Mouse (Mus musculus) testis, adult 2 months (tissue): ENCODE measurements around the gene Gigyf1. TPM values are rescaled to one million over a fixed set of nuclear protein-coding genes. Genes with fewer than 3 reads are reported as not detected.
A peak's percentile ranks its signal among the peaks of the same experiment; 100 is the strongest.

Source experiments
- H3K27ac ChIP-seq: fragments of 200-500 bp; 2 replicates; pipeline ENCODE4 v1.5.1; 2012; ENCODE audit warnings: low read depth, low read length; ENCODE audit not compliant: control insufficient read depth, insufficient read depth
- H3K27me3 ChIP-seq: fragments of 200-500 bp; 2 replicates; pipeline ENCODE4 v1.6.1; 2012; ENCODE audit warnings: mild to moderate bottlenecking, low read length, moderate library complexity; ENCODE audit not compliant: control insufficient read depth, insufficient read depth
- H3K36me3 ChIP-seq: fragments of 200-500 bp; 2 replicates; pipeline ENCODE4 v1.6.1; 2012; ENCODE audit warnings: mild to moderate bottlenecking, low read length; ENCODE audit not compliant: control insufficient read depth, insufficient read depth
- H3K4me1 ChIP-seq: fragments of 200-500 bp; 2 replicates; pipeline ENCODE4 v1.6.1; 2012; ENCODE audit warnings: low read length; ENCODE audit not compliant: control insufficient read depth, insufficient read depth
- H3K4me3 ChIP-seq: fragments of 200-500 bp; 2 replicates; pipeline ENCODE4 v1.5.1; 2012; ENCODE audit warnings: low read depth, mild to moderate bottlenecking, low read length, moderate library complexity, mixed read lengths; ENCODE audit not compliant: control insufficient read depth
- CTCF ChIP-seq: fragments of 200-500 bp; IDR thresholded peaks from 2 replicates; pipeline ENCODE4 v1.5.1; 2012; ENCODE audit warnings: low read depth, mild to moderate bottlenecking, inconsistent platforms, low read length, moderate library complexity; ENCODE audit not compliant: control insufficient read depth, insufficient read depth, insufficient replicate concordance
- POLR2A ChIP-seq: fragments of 200-500 bp; IDR thresholded peaks from 2 replicates; pipeline ENCODE4 v1.6.1; 2012; ENCODE audit warnings: low read depth, mild to moderate bottlenecking, inconsistent platforms, low read length, moderate library complexity; ENCODE audit not compliant: control insufficient read depth
- polyA plus RNA-seq: library from polyadenylated mRNA; depleted of rRNA; stranded (reverse); fragments of >200 nt; gene quantifications from 2 replicates; pipeline ENCODE4 v1.2.3, GENCODE M21; 2012

Gigyf1 gene
- polyA plus RNA-seq, 1 experiment = 11.5 TPM

- H3K36me3 ChIP-seq = no peaks in the 10 kb centered on the region
- TF ChIP-seq CTCF (no peak), POLR2A (no peak)
- no peak overlapping the region for H3K27ac ChIP-seq
- H3K4me3 ChIP-seq = peak overlapping the region; percentile 41
- H3K27me3 ChIP-seq = no peaks in the 10 kb centered on the region
- peaks cover 7% of the 10 kb centered on the region for H3K4me1 ChIP-seq
Observed at GRCm38 (mm10) chr5:137553000-137553399, 34.7 kb downstream of the Gigyf1 start.

- TF ChIP-seq POLR2A = no peak
- no peak for TF ChIP-seq CTCF
- Histone ChIP-seq H3K27me3 (no peaks in the 10 kb centered on the region), H3K4me3 (peak within 1 kb of the TSS; percentile 41), H3K27ac (no peak within 1 kb of the TSS), H3K36me3 (no peaks in the 10 kb centered on the region), H3K4me1 (peaks cover 7% of the 10 kb centered on the region)
Observed at GRCm38 (mm10) chr5:137553411-137553837, 35.1 kb downstream of the Gigyf1 start, which contains the start of gene Actl6b. Actl6b (plus strand) TSS chr5:137553517.

GRCm38 (mm10) chr5:137553898-137554297 is 35.5 kb downstream of the Gigyf1 start:
- H3K27me3 ChIP-seq = no peaks in the 10 kb centered on the region
- H3K4me3 ChIP-seq = no peak overlapping the region
- TF ChIP-seq CTCF (no peak), POLR2A (no peak)
- peaks cover 7% of the 10 kb centered on the region for H3K4me1 ChIP-seq
- H3K36me3 ChIP-seq = no peaks in the 10 kb centered on the region
- no peak overlapping the region for H3K27ac ChIP-seq

GRCm38 (mm10) chr5:137561556-137561955 is 43.2 kb downstream of the Gigyf1 start:
- TF ChIP-seq POLR2A = no peak
- TF ChIP-seq CTCF = no peak
- Histone ChIP-seq H3K27me3 (no peaks in the 10 kb centered on the region), H3K36me3 (no peaks in the 10 kb centered on the region), H3K4me1 (no peaks in the 10 kb centered on the region), H3K27ac (no peak overlapping the region), H3K4me3 (no peak overlapping the region)

GRCm38 (mm10) chr5:137562965-137563364 is 44.6 kb downstream of the Gigyf1 start:
- TF ChIP-seq POLR2A (no peak), CTCF (no peak)
- no peak overlapping the region for H3K4me3 ChIP-seq
- H3K4me1 ChIP-seq = no peaks in the 10 kb centered on the region
- H3K36me3 ChIP-seq = no peaks in the 10 kb centered on the region
- H3K27ac ChIP-seq = no peak overlapping the region
- H3K27me3 ChIP-seq = no peaks in the 10 kb centered on the region

- no peak overlapping the region for H3K27ac ChIP-seq
- no peak for TF ChIP-seq CTCF
- TF ChIP-seq POLR2A = no peak
- H3K36me3 ChIP-seq = no peaks in the 10 kb centered on the region
- peaks cover 22% of the 10 kb centered on the region for H3K4me1 ChIP-seq
- H3K4me3 ChIP-seq = no peak overlapping the region
- H3K27me3 ChIP-seq = no peaks in the 10 kb centered on the region
Observed at GRCm38 (mm10) chr5:137565744-137566143, 47.4 kb downstream of the Gigyf1 start.

- H3K27me3 ChIP-seq = no peaks in the 10 kb centered on the region
- TF ChIP-seq POLR2A (no peak), CTCF (no peak)
- H3K36me3 ChIP-seq = no peaks in the 10 kb centered on the region
- peaks cover 28% of the 10 kb centered on the region for H3K4me1 ChIP-seq
- H3K4me3 ChIP-seq = no peak overlapping the region
- no peak overlapping the region for H3K27ac ChIP-seq
Observed at GRCm38 (mm10) chr5:137566416-137566815, 48.1 kb downstream of the Gigyf1 start.

- peaks cover 33% of the 10 kb centered on the region for H3K4me1 ChIP-seq
- no peak overlapping the region; the same call in 1 of the 2 replicates for H3K27ac ChIP-seq
- H3K4me3 ChIP-seq = no peak overlapping the region
- no peaks in the 10 kb centered on the region for H3K27me3 ChIP-seq
- H3K36me3 ChIP-seq = no peaks in the 10 kb centered on the region
- TF ChIP-seq POLR2A (no peak), CTCF (no peak)
Observed at GRCm38 (mm10) chr5:137568223-137568798, 50.0 kb downstream of the Gigyf1 start.
